Mouse (Mus musculus): ENCODE results near the gene Slc29a3. TPM values are rescaled to one million over a fixed set of nuclear protein-coding genes. Genes with fewer than 3 reads are reported as not detected.
"Not testable (repeated sequence)": the region's sequence is repeated elsewhere in the genome, so short reads cannot be mapped to it uniquely, and the experiment has no call there.

Slc29a3 gene
- total RNA-seq, 1 experiment from 2014 or later = 12.0 TPM

DNA sequence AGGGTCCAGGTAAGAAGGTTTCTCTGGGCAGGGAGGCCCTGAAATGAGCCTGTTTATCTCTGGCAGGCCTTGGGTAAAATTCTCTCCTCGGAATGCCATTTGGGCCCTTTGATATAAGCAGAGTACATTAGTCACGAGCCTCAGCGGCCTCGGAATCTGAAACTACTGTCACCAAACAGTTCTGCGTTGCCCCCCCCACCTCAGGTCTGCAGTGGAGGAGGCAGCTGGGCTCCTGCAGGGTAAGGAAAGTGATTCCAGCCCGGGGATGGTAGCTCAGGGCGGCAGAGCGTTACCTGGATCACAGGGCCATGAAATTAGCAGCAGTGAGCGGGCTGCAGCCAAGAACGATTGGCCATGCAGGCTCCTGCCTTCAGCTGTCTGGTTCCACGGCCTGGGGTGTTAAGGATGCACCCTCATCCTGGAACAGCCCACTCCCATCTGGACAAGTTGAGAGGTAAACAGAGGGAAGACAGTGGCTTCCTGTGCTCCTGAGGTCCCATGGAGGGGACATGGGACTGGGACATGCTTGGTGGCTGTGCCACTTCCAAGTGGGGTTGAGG lies 15.3 kb downstream of the Slc29a3 start:
- no peak for ATAC-seq (ENCODE audit: extremely low read depth, insufficient number of reproducible peaks, low FRiP score, poor library complexity, severe bottlenecking)

DNA sequence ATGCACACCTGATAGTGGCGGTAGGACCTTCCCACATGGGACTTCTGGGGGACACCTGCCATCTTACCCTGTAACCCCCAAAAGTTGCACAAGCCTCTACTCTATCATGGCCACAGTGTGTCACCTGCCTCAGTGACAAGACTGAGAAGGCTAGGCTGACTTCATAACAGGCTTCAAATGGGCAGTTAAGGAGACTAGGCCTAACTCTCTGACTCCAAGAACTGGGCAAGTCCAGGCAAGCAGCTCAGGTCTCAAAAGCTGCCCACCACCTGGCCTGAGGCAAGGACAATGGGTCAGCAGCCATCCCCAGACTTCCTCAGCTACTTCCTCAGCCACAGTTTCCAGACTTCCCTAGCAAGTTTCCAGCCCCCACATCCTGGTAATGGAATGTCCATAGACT lies 16.9 kb downstream of the Slc29a3 start:
- no peak for ATAC-seq (ENCODE audit: extremely low read depth, insufficient number of reproducible peaks, low FRiP score, poor library complexity, severe bottlenecking)

DNA sequence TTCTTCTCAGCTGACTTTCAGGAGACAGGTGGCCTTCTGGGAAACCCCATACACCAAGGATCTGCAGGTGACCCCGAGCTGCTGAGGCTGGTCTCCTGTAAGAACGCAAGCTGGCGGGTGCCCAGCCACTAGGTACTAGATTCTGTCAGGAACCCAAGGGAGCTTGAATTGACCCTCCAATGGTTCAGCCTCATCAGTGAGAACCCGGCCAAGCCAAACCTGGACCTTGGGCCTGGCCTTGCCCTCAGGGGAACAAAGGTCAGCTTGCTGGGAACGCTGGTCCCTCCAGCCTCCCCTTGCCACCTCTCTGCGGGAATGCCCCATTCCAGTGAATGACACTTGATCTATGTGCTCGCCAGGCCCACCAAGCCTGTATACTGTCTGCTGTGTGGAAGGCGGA lies 19.1 kb downstream of the Slc29a3 start:
- ATAC-seq (ENCODE audit: extremely low read depth, insufficient number of reproducible peaks, low FRiP score, poor library complexity, severe bottlenecking) = no peak

DNA sequence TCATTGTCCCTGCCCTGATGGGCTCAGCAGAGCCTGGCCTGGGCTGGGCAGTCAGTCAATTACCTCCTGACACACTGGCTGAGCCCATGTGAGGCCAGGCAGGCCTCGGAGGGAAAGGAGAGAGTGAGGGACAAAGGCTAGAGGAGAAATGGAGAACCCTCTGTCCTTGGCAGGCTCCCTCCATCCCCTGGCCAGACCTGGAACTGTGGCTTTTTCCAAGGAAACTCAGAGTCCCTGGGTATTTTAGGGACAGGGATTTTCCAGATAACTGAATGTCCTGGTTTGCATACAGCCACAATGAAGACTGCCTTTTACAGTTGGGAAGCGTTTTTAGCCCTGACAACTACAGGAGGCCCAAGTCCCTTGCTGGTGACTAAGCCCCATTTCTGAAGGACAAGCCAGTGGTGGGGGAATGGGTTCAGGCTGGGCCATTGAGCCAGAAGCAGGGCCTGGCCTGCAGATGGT lies 20.2 kb downstream of the Slc29a3 start:
- ATAC-seq (ENCODE audit: extremely low read depth, insufficient number of reproducible peaks, low FRiP score, poor library complexity, severe bottlenecking) = no peak

DNA sequence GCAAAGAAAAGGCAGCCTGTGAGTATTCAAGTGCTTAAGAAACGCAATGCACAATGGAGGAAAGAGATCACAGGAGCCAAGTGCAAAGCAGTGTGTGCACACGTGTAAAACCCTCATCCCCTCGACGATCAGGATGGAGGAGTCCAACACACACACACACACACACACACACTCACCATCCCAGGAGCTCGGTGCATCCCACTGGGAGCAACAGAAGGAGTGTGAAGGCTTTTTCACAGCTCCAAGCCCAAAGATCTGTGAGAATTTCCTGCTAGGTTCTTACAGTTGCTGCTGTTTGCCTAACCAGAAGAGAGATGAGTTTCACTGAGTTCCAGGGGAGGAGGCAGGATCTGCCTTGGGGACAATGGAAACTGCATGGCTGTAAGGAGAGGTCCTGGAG lies 20.9 kb downstream of the Slc29a3 start:
- no peak for ATAC-seq (ENCODE audit: extremely low read depth, insufficient number of reproducible peaks, low FRiP score, poor library complexity, severe bottlenecking)

DNA sequence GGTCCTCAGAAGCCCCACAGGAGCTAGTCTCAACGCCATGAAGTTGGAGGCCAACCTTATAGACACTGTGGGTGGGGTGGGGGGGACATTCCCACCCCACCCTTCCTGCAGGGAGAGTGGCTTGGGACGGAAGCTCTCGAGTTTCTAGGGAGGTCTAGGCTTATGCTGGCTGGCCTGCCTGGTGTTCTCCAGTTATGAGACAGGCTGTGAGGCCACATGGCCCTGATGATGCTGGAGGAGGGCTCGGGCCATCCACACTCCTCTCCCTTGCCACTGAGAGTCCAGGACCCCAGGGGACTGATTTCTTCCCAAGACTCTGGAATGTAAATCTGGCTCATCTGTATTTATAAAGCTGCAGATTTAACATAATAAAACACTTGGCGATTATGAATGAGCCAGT lies 25.3 kb downstream of the Slc29a3 start:
- ATAC-seq (ENCODE audit: extremely low read depth, insufficient number of reproducible peaks, low FRiP score, poor library complexity, severe bottlenecking) = no peak

DNA sequence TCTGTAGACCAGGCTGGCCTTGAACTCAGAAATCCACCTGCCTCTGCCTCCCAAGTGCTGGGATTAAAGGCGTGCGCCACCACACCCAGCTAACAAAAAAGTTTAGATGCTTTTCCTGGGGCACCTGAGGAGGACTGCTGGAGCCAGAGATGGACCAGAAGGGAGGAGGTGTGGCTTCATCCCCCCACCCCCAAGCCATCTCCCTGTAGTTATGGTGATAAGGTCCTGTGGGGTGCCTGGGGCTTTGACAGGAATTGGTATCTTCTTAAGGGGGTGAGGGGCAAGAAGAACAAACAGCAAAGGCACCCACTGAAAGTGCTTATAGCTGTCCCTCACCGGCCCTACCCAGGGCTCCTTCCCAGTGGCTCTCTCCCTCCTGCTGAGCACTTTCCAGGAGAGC lies 25.7 kb downstream of the Slc29a3 start:
- ATAC-seq (ENCODE audit: extremely low read depth, insufficient number of reproducible peaks, low FRiP score, poor library complexity, severe bottlenecking) = no peak

DNA sequence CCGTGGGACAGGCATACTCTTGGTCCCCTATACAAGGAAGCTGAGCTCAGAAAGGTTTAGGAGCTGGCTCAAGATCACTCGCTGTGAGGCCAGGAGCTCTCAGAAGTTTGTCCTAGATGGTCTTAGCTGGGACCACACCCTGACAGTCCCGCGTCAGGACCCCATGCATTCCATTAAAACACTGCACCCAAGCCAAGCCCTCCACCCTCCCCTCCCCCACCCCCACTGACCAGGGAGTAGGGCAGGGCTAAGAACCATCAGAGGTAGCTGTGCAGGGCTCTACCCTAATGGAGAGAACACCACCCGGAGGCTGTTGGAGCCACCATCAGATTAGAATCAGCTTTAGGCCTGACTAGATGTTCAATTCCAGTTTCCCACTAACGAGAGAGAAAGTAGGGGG lies 28.1 kb downstream of the Slc29a3 start:
- no peak for ATAC-seq (ENCODE audit: extremely low read depth, insufficient number of reproducible peaks, low FRiP score, poor library complexity, severe bottlenecking)

DNA sequence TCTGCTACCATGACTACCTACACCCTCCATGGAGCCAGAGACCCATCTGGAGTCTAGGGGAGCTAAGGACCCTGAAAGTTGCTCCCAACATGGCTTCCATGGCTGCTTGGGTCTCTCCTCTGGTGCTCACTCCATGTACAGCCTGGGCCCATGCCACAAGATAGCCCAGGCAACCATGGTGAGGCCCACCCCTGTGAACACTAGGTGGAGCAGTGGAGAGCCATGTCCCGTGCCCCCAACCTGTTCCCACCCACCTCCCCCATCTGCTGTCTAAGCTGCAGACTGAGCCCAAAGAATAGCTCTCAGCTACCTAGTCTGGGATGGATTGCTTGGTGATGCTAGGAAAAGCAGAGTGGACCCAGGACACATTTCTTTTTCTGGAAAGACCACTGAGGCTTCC lies 29.2 kb downstream of the Slc29a3 start:
- no peak for ATAC-seq (ENCODE audit: extremely low read depth, insufficient number of reproducible peaks, low FRiP score, poor library complexity, severe bottlenecking)

DNA sequence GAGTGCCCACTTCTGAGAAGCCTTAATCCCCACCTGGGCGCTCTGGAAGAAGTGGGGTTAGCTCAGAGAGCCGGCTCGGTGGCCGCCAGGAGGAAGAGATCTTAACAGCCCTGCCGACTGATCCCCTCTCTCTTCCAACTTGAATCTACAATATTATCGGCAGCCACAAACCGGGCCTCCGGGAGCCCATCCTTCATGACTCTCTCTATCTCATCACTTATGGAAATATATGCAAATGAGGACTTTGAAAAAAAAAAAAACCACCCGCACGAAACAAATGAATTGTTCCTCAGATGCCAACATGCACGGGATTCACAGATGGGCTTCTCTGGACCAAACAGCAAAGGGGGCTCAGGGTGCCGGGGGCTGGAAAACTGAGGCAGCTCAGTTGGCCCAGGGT lies 31.0 kb downstream of the Slc29a3 start:
- no peak for ATAC-seq (ENCODE audit: extremely low read depth, insufficient number of reproducible peaks, low FRiP score, poor library complexity, severe bottlenecking)

DNA sequence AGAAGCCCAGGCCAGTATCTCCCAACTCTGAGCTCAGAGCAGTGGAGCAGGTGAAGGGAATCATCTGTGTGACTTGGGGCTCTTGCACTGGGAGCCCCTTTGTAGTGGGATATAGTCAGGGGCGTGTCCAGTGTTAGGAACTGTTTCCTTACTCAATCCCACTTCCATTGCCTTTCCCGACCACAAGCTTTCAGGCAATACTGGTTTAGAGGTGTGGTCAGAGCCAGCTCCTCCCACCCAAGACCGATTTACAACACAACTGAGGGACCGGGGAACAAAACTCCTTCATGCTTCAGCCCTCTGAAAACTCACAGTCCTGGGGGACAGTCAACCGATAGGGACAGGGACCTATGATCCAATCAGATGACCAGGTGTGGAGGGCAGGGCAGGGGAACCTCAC lies 32.1 kb downstream of the Slc29a3 start:
- ATAC-seq (ENCODE audit: extremely low read depth, insufficient number of reproducible peaks, low FRiP score, poor library complexity, severe bottlenecking) = no peak

DNA sequence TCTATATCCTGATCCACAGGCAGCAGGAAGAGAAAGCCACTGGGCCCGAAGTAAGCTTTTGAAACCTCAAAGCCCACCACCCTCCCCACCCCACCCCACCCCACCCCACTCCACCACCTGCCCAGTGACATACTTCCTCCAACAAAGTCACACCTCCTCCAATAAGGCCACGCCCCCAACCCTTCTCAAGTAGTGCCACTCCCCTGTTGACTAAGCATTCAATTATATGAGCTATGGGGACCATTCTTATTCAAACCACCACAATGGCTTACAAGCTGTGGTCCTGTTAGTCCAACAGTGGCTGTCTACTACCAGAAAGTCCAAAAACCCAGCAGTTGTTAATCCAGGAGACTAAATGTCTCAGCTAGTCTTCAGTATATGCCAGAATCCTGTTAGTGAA lies 34.1 kb downstream of the Slc29a3 start:
- ATAC-seq (ENCODE audit: extremely low read depth, insufficient number of reproducible peaks, low FRiP score, poor library complexity, severe bottlenecking) = no peak

DNA sequence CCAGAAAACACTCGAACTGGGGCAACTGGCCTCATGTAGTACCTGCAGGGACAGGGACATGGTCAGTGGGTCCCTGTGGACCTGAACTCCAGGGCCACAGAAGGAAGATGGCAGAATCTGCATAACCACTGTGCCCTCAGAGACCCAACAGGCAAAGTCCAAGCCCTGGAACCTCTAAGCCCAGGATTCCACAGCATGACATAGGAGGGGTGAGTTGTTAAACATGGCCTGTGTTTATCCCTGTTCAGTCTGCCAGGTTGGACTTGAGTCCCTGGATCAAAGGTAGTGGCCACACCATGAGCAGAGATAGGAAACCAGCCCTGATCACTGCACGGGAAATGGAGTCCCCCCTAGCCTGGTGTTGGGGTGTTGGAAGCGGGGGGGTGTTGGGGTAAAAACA lies 36.1 kb downstream of the Slc29a3 start:
- no peak for ATAC-seq (ENCODE audit: extremely low read depth, insufficient number of reproducible peaks, low FRiP score, poor library complexity, severe bottlenecking)

DNA sequence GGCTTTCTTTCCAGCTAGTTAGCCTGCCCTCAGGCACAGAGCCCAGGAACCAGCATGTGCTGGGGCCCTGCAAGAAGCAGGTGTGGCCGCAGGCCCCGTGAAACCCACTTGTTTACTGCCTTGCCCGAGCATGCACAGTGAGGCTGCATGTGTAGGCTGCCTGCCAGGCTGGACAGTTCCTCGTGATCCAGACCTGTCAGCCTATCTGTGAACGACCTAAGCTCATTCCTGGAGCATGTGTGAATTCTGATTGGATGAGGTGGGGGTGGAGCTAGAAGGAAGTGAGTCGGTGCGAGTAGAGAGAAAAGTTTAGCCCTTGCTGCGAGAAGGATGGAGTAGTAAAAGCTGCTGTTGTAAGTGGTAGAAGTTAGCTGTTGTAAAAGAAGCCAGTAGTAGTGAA lies 40.3 kb downstream of the Slc29a3 start:
- ATAC-seq (ENCODE audit: extremely low read depth, insufficient number of reproducible peaks, low FRiP score, poor library complexity, severe bottlenecking) = not testable (repeated sequence)

DNA sequence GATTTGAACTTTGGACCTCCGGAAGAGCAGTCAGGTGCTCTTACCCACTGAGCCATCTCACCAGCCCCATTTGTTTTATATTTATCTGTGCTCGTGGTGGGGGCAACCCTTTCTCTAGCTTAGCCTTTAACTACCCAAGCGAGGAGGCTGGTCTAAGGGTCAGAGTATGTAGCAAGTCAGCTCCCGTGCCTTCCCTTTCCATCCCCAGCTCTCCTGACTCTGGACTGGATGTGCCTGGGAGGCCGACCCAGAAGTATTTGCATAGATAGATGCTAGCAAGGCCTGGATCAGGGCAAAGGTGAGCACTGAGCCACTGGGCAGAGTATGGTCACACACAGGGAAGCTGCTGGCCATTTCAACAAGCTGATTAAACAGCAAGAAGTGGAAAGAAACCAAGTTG lies 43.8 kb downstream of the Slc29a3 start:
- ATAC-seq (ENCODE audit: extremely low read depth, insufficient number of reproducible peaks, low FRiP score, poor library complexity, severe bottlenecking) = no peak

DNA sequence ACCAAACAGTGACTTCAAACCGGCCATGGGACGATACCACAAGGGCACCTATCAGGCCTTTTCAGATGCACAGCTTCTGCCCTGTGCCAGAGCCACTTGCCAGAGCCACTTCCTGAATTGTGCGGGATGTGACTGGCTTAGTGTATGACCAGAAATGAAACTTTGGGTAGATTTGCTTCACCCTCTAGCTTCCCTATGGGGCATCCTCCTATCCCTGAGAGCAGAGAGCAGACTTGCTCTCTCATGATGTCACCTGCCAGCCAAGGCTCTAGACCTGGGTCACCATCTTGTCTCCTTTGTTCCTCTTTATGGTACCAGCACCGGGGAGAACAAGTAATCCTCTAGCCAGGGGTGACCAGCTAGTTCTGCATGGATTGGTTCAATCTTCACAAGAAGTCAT lies 46.3 kb downstream of the Slc29a3 start:
- no peak for ATAC-seq (ENCODE audit: extremely low read depth, insufficient number of reproducible peaks, low FRiP score, poor library complexity, severe bottlenecking)

DNA sequence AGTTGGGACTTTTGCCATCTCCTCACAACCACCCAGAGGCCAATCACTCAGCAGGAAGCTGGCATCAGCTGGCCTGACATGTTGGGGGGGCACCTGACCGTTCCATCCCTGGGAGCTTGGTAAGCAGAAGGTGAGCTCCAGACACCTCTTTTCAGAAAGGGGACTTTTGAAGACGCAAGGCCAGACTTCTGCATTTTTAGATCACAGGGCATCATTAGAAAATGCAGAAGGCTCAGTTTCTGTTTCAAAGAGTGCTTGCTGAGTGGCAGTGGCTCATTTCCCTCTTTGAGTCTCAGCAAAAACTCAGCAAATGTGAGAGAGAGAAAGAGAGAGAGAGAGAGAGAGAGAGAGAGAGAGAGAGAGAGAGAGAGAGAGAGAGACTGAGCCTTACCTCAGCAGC lies 47.5 kb downstream of the Slc29a3 start:
- peak; percentile 50; the same call in 1 of the 2 replicates for ATAC-seq (ENCODE audit: extremely low read depth, insufficient number of reproducible peaks, low FRiP score, poor library complexity, severe bottlenecking)

DNA sequence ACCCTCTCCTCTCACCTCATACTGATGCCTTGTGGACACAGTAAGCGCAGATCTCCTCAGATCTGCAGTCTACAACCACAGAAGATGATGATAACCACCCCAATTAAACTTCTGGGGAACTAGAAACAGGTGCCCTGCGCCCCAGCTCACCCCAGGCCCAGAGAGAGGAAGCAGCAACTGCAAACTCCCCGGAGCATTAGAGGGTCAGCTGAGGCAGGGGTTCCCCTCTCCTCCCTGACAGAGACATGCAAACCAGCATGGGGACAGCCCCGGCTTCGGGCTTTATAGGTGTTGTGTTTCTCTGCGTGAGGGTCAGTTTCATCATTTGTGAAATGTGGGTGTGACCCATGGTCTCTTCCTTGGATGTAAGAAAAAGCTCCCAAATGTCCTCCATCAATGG lies 54.8 kb downstream of the Slc29a3 start:
- peak; percentile 18; the same call in 1 of the 2 replicates for ATAC-seq (ENCODE audit: extremely low read depth, insufficient number of reproducible peaks, low FRiP score, poor library complexity, severe bottlenecking)

DNA sequence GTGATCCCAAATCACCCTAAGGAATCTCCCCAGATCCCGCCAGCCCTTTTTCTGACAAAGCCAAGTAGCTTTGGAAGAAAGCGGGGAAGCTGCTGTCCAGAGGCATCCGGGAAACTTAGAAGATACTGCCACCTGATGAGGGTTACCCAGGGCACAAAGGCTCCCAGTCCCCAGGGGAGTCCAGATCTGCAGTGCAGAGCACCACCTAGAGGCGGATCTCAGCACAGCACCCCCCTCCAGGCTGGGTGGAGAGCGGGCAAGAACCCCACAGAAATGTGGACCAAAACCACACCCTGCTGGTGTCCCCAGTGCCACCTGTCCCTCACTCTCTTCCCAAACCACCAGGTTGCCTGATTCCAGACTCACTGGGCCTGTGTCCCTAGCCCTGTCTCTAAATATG lies 55.6 kb downstream of the Slc29a3 start:
- ATAC-seq (ENCODE audit: extremely low read depth, insufficient number of reproducible peaks, low FRiP score, poor library complexity, severe bottlenecking) = peak; percentile 71

DNA sequence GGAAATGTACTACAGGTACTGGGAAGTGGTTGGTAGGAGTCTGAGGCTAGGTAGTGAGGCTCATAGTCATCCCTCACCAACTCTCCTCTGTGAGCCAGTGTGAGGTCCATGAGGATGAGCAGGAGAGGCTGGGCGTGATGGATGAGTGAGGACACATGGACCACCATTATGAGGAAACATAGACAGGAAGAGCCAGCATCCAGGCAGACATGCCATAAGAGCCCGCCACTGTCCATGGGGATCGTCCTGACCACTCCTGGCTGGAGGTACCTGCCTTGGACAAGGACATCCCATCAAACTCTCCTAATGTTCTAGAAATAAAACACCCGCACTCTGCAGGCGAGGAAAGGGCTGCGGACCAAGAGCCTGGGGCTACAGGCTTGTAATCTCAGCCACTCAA lies 56.2 kb downstream of the Slc29a3 start, which contains the start of gene Cdh23:
Cdh23 (minus strand) TSS at position 101 of the 400 bp plus-strand sequence.
- no peak for ATAC-seq (ENCODE audit: extremely low read depth, insufficient number of reproducible peaks, low FRiP score, poor library complexity, severe bottlenecking)

DNA sequence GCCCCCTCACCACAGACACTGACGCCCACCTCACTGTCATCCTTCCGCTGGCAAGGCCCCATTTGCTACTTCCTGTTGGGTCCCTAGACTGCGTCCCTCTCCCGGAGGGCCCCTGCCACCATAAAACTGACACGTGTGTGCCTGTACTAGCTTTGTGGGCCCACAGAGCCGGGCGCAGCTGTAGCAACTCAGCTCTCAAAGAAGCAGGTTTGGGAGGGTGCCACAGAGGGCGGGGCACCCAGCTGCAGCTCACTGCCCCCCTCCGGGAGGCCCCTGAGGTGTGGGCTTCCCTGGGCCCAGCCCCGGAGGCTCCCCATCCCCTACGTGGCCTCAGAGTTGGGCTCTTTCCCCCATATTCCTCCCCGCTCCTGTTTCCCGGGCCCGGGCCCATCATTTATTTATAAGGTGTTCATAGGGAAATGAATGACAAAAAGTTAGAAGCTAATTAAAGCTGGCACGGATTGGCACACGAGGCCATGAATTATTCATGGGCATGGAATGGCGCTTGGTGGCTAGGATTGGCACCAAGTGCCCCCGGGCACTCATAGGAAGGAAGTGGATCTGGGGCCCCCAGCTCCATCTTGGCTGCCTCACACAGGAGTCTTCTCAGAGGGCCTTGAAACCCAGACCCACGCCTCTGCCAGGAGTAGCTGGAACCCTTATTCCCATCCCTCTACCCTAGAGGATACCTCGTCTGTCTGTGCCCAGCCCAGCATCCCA lies 60.8 kb downstream of the Slc29a3 start:
- ATAC-seq (ENCODE audit: extremely low read depth, insufficient number of reproducible peaks, low FRiP score, poor library complexity, severe bottlenecking) = peak; percentile 17; the same call in 1 of the 2 replicates

Data from neutrophil, adult 5-6 weeks (primary cell).